Mouse (Mus musculus): ENCODE measurements around the gene Atp6v1fnb.

DNA sequence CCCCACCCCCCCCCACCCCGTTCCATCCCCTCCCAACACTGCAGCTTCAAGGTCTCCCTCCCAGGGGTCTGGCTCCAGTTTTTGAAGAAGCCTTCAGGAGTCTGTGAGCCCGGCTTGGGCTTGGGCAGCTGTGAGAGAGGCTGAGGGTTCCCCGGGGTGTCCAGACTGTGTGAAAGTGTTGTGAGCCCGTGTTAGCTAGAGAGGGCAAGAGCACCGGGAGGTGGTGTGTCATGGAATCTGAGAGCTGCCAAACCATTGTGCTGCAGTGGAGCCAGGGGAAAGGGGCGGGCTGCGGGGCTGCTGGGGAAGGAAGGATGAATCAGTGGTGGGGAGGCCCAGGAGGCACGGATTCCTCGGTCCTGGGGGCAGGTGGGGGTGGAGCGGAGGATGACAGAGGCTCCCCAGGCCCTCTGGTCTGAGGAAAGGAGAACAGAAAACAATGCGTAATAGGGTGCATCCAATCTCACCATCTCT is 34.7 kb upstream of the Atp6v1fnb start:
- no peak for TF ChIP-seq CTCF (IDR thresholded peaks at IDR 0.05; ENCODE audit: insufficient read depth, low read depth, low read length)
- no peak for TF ChIP-seq POLR2A (IDR thresholded peaks at IDR 0.05; ENCODE audit: insufficient read depth, low read depth, low read length)
